Mouse (Mus musculus): ENCODE measurements around the gene Mkrn3. TPM values are rescaled to one million over a fixed set of nuclear protein-coding genes. Genes with fewer than 3 reads are reported as not detected.

The Mkrn3 gene
- polyA plus RNA-seq, 1 experiment from 2014 or later: 20.4 TPM

DNA sequence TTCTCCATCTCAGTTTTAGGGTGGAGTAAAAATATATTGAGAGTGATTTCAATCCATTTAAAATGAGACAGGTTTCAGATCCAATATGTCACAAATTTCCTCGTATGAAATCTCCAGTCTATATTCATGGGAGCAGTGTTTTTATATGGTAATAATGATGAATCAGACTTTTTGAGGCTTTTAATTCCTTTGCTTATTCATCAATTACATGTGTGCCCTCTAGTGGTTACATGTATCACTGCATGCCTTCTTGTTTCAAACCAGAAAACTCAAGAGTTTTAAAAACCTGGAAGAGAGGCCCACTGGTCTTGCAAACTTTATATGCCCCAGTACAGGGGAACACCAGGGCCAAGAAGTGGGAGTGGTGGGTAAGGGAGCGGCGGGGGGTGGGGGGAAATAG lies 13.3 kb upstream of the Mkrn3 start:
- DNase-seq (ENCODE audit: low spot score) (peak; percentile 62), ATAC-seq (ENCODE audit: low FRiP score) (no peak)
- no peaks in the 10 kb centered on the region for H3K4me1 ChIP-seq (replicated peaks; ENCODE audit: control insufficient read depth, insufficient read depth, low read length)
- WGBS: 30% methylated on average over 3 of the region's 3 CpGs
- H3K36me3 ChIP-seq (replicated peaks; ENCODE audit: control insufficient read depth, insufficient read depth): no peaks in the 10 kb centered on the region
- no peak overlapping the region for H3K4me2 ChIP-seq (replicated peaks)
- H3K4me3 ChIP-seq (replicated peaks; ENCODE audit: low read length): no peak overlapping the region
- no peak overlapping the region for H3K27ac ChIP-seq
- no peak overlapping the region for H3K9ac ChIP-seq
- H3K27me3 ChIP-seq (ENCODE audit: control insufficient read depth, insufficient read depth, low read length): no peaks in the 10 kb centered on the region
- H3K9me3 ChIP-seq (ENCODE audit: control insufficient read depth, low read length): 0 out of 2 replicates have a peak, but pooled peaks cover 5% of the 10 kb centered on the region

DNA sequence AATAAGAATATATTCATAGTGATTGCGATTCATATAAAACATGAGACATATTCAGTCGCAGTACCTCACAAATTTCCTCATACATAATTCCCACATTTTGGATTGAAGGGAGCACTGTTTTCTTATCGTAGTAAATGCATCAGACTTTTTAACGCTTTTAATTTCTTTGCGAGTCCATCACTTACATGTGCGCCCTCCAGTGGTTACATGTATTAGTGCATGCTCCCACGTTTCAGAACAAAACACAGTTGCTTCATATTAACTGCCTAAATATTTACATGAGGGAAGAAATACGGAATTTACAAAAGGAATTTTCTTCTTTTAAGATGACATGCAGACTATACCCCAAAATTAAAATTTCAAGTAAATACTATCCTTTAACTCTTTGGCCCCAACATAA lies 8.4 kb upstream of the Mkrn3 start:
- Histone ChIP-seq H3K27ac (no peak overlapping the region), H3K4me2 (replicated peaks) (peak overlapping the region; percentile 29; the same call in 1 of the 2 replicates), H3K4me3 (replicated peaks; ENCODE audit: low read length) (no peak overlapping the region), H3K9ac (no peak overlapping the region), H3K36me3 (replicated peaks; ENCODE audit: control insufficient read depth, insufficient read depth) (no peaks in the 10 kb centered on the region), H3K9me3 (ENCODE audit: control insufficient read depth, low read length) (0 out of 2 replicates have a peak, but pooled peaks cover 7% of the 10 kb centered on the region), H3K27me3 (ENCODE audit: control insufficient read depth, insufficient read depth, low read length) (no peaks in the 10 kb centered on the region), H3K4me1 (replicated peaks; ENCODE audit: control insufficient read depth, insufficient read depth, low read length) (no peaks in the 10 kb centered on the region)
- DNase-seq (ENCODE audit: low spot score) (peak; percentile 60), ATAC-seq (ENCODE audit: low FRiP score) (no peak)
- WGBS: 18% methylated on average over 8 of the region's 8 CpGs

DNA sequence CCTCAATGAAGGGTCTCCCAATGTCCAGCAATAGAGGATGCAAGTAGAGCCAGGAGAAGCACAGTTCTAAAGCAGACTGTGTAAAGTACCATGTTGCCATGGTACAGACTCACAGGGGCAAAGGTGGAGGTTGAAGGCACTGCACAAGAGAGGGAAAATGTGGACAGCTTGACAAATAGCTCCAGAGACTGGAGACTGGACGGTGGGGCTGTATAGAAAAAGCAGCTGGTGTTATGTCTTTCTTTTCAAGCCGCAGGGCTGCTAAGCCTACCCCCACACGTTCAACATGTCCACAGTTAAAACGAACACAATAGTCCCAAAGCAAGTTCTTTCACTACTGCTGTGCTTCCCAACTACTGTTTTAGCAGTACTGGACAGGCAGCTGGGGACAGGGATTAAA lies 3.3 kb upstream of the Mkrn3 start:
- Histone ChIP-seq H3K4me2 (replicated peaks) (peak overlapping the region; percentile 21; the same call in 1 of the 2 replicates), H3K4me1 (replicated peaks; ENCODE audit: control insufficient read depth, insufficient read depth, low read length) (no peaks in the 10 kb centered on the region), H3K9ac (no peak overlapping the region; the same call in 1 of the 2 replicates), H3K36me3 (replicated peaks; ENCODE audit: control insufficient read depth, insufficient read depth) (no peaks in the 10 kb centered on the region), H3K27ac (peak overlapping the region; percentile 12; the same call in 1 of the 2 replicates), H3K4me3 (replicated peaks; ENCODE audit: low read length) (no peak overlapping the region; the same call in 1 of the 2 replicates), H3K9me3 (ENCODE audit: control insufficient read depth, low read length) (0 out of 2 replicates have a peak, but pooled peaks cover 3% of the 10 kb centered on the region), H3K27me3 (ENCODE audit: control insufficient read depth, insufficient read depth, low read length) (no peaks in the 10 kb centered on the region)
- ATAC-seq (ENCODE audit: low FRiP score) (no peak), DNase-seq (ENCODE audit: low spot score) (no peak)
- 31% methylated on average over 4 of the region's 4 CpGs for WGBS

DNA sequence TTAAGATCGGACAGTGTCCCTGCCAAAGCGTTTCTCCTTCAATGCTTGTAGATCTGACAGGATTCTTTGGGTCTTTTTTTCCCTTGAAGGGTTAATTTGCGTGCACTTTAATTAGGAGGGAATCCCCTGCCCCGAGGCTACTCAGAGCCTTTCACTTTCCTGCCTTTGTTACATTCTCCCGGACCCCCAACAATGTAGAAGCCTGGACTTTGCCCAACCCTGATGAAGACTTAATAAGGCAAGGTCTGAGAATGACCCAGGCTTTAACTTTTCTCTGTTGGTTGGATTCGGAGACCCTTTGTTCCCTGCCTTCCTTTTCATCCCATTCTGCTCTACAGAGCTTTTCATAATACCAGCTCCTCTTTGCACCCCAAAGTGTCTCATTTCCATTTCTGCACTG lies 627 bp upstream of the Mkrn3 start:
- ATAC-seq (ENCODE audit: low FRiP score): peak; percentile 38; the same call in 1 of the 2 replicates
- Histone ChIP-seq H3K4me2 (replicated peaks) (peak overlapping the region; percentile 49), H3K27ac (peak overlapping the region; percentile 93), H3K9me3 (ENCODE audit: control insufficient read depth, low read length) (0 out of 2 replicates have a peak, but pooled peaks cover 3% of the 10 kb centered on the region), H3K27me3 (ENCODE audit: control insufficient read depth, insufficient read depth, low read length) (no peaks in the 10 kb centered on the region), H3K36me3 (replicated peaks; ENCODE audit: control insufficient read depth, insufficient read depth) (no peaks in the 10 kb centered on the region), H3K9ac (peak overlapping the region; percentile 66), H3K4me1 (replicated peaks; ENCODE audit: control insufficient read depth, insufficient read depth, low read length) (0 out of 2 replicates have a peak, but pooled peaks cover 4% of the 10 kb centered on the region), H3K4me3 (replicated peaks; ENCODE audit: low read length) (peak overlapping the region; percentile 69)
- DNase-seq (ENCODE audit: low spot score): peak; percentile 62
- 38% methylated on average over 6 of the region's 6 CpGs for WGBS

DNA sequence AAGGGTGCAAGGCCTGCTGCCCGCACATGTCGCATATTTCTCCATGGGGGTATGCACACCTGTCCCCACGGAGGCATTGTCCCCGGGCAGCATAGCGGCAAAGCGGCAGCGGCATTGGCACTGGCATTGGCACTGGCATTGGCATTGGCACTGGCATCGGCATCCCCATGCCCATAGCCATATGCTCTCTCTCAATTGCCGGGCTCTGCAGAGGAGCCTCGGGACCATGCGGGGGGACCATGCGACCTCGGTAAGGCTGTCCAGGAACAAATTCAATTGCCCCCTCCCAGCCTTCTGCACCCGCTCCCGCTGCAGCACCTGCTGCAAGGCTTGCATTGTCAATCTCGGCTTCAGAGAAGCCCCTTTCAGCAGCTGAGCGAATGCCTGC lies 840 bp downstream of the Mkrn3 start:
- no peak; the same call in 1 of the 2 replicates for ATAC-seq (ENCODE audit: low FRiP score)
- 43% methylated on average over 17 of the region's 17 CpGs for WGBS
- peak overlapping the region; percentile 59 for H3K4me2 ChIP-seq (replicated peaks)

DNA sequence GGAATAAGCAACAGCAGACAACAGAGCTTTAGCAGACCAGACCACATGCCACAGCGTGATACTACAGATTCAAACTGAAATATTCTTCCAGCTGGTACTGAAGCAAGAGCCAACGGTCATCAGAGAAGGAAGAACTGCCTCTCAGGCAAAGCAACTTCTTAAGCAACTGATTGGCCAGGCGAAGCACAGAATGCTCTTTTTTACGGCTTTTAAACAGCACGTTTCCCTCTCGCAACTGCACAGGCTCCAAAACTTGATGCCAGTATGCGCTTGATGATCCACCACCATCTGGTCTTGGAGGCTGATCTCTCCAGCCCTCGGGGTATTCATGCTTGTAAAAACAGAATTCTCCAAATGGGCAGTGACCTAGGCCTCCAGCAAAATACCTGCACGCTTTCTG lies 1.6 kb downstream of the Mkrn3 start:
- Histone ChIP-seq H3K4me1 (replicated peaks; ENCODE audit: control insufficient read depth, insufficient read depth, low read length) (0 out of 2 replicates have a peak, but pooled peaks cover 6% of the 10 kb centered on the region), H3K9ac (peak overlapping the region; percentile 84), H3K4me2 (replicated peaks) (peak overlapping the region; percentile 59), H3K36me3 (replicated peaks; ENCODE audit: control insufficient read depth, insufficient read depth) (no peaks in the 10 kb centered on the region), H3K4me3 (replicated peaks; ENCODE audit: low read length) (peak overlapping the region; percentile 69), H3K27me3 (ENCODE audit: control insufficient read depth, insufficient read depth, low read length) (no peaks in the 10 kb centered on the region), H3K9me3 (ENCODE audit: control insufficient read depth, low read length) (0 out of 2 replicates have a peak, but pooled peaks cover under 1% of the 10 kb centered on the region), H3K27ac (peak overlapping the region; percentile 93)
- WGBS: 49% methylated on average over 9 of the region's 9 CpGs
- DNase-seq (ENCODE audit: low spot score) (no peak), ATAC-seq (ENCODE audit: low FRiP score) (no peak)

More for the DNA sequence above, 840 bp downstream of the Mkrn3 start:
- Histone ChIP-seq H3K4me1 (replicated peaks; ENCODE audit: control insufficient read depth, insufficient read depth, low read length) (0 out of 2 replicates have a peak, but pooled peaks cover 6% of the 10 kb centered on the region), H3K27me3 (ENCODE audit: control insufficient read depth, insufficient read depth, low read length) (no peaks in the 10 kb centered on the region), H3K9ac (peak overlapping the region; percentile 84), H3K9me3 (ENCODE audit: control insufficient read depth, low read length) (0 out of 2 replicates have a peak, but pooled peaks cover 3% of the 10 kb centered on the region), H3K27ac (peak overlapping the region; percentile 93), H3K36me3 (replicated peaks; ENCODE audit: control insufficient read depth, insufficient read depth) (no peaks in the 10 kb centered on the region), H3K4me3 (replicated peaks; ENCODE audit: low read length) (peak overlapping the region; percentile 69)
- no peak for DNase-seq (ENCODE audit: low spot score)

DNA sequence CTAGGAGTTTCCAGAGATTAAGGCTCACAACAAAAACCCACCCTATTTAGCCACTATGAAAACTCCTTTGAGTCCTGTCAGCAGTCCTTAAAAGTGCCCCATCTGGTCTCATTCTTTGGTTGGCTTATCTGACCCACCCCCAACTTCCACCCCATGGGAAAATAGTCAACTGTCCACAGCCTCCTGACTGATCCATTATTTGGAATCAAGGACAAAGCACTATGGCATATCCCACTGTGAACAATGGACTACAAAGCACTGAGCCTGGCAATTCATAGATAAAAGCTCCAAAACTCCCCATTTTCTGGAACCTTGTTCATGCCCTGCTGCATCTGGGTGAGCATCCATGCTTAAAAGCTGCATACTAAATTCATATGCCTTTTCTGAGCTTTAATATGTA lies 3.8 kb downstream of the Mkrn3 start:
- Histone ChIP-seq H3K36me3 (replicated peaks; ENCODE audit: control insufficient read depth, insufficient read depth) (no peaks in the 10 kb centered on the region), H3K4me2 (replicated peaks) (peak overlapping the region; percentile 37), H3K27me3 (ENCODE audit: control insufficient read depth, insufficient read depth, low read length) (no peaks in the 10 kb centered on the region), H3K27ac (peak overlapping the region; percentile 72), H3K4me1 (replicated peaks; ENCODE audit: control insufficient read depth, insufficient read depth, low read length) (0 out of 2 replicates have a peak, but pooled peaks cover 6% of the 10 kb centered on the region), H3K9me3 (ENCODE audit: control insufficient read depth, low read length) (no peaks in the 10 kb centered on the region), H3K4me3 (replicated peaks; ENCODE audit: low read length) (peak overlapping the region; percentile 2; the same call in 1 of the 2 replicates), H3K9ac (0 out of 2 replicates have a peak overlapping the region, but pooled peaks have one; percentile 28)
- no peak for DNase-seq (ENCODE audit: low spot score)
- ATAC-seq (ENCODE audit: low FRiP score): no peak

DNA sequence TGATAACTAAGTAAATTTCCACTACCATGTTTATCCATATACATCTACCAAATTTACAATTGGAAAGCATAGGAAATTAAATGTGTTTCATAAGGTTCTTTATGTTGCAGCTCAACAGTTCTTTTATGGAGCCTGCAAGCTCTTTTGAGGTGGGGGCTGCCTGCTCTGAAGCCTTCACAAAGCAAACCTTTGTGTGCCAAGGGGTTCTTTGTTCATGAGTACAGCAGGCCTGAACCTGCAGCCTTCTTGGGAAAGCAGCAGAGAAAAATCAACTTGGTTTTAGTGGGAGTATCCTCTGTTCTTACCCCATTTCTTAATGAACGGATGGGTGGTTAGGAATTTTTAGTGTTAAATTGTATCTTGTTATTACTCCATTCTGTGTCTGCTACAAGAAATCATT lies 4.7 kb downstream of the Mkrn3 start:
- 38% methylated on average over 1 of the region's 1 CpGs for WGBS
- Histone ChIP-seq H3K4me1 (replicated peaks; ENCODE audit: control insufficient read depth, insufficient read depth, low read length) (0 out of 2 replicates have a peak, but pooled peaks cover 6% of the 10 kb centered on the region), H3K27me3 (ENCODE audit: control insufficient read depth, insufficient read depth, low read length) (no peaks in the 10 kb centered on the region), H3K9me3 (ENCODE audit: control insufficient read depth, low read length) (no peaks in the 10 kb centered on the region), H3K4me3 (replicated peaks; ENCODE audit: low read length) (no peak overlapping the region), H3K36me3 (replicated peaks; ENCODE audit: control insufficient read depth, insufficient read depth) (no peaks in the 10 kb centered on the region), H3K9ac (no peak overlapping the region), H3K4me2 (replicated peaks) (0 out of 2 replicates have a peak overlapping the region, but pooled peaks have one; percentile 10), H3K27ac (peak overlapping the region; percentile 76)
- DNase-seq (ENCODE audit: low spot score) (no peak), ATAC-seq (ENCODE audit: low FRiP score) (no peak)

DNA sequence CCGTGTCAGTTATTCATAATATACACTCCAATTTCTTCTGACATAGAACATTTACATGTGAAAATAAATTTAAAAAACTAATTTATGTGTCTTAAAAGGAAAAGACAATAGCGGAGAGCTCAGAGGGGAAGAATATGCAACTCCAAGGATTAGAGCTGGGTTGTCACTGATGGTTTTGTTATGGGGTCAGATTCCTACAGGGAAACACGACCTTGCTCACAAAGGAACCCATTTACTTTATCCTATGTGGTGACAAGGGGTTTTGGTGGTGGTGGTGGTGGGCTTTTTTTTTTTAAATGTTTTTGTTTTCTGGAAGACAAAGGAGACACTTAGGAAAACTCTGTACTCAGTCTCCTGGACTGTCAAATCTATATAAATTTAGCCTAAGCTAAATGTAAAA lies 12.1 kb downstream of the Mkrn3 start:
- Histone ChIP-seq H3K36me3 (replicated peaks; ENCODE audit: control insufficient read depth, insufficient read depth) (no peaks in the 10 kb centered on the region), H3K27ac (no peak overlapping the region), H3K9me3 (ENCODE audit: control insufficient read depth, low read length) (no peaks in the 10 kb centered on the region), H3K4me3 (replicated peaks; ENCODE audit: low read length) (no peak overlapping the region), H3K4me2 (replicated peaks) (no peak overlapping the region), H3K27me3 (ENCODE audit: control insufficient read depth, insufficient read depth, low read length) (no peaks in the 10 kb centered on the region), H3K4me1 (replicated peaks; ENCODE audit: control insufficient read depth, insufficient read depth, low read length) (no peaks in the 10 kb centered on the region), H3K9ac (no peak overlapping the region)
- 32% methylated on average over 3 of the region's 3 CpGs for WGBS
- no peak for DNase-seq (ENCODE audit: low spot score)
- ATAC-seq (ENCODE audit: low FRiP score): no peak
